Mouse (Mus musculus): Measurements from ENCODE around the gene Hexim1. TPM values are rescaled to one million over a fixed set of nuclear protein-coding genes. Genes with fewer than 3 reads are reported as not detected.

Gene Hexim1
- total RNA-seq (2015) = 10.7 and 13.0 TPM in 2 replicates
- total RNA-seq (2017) = 21.2 and 27.9 TPM in 2 replicates

GRCm38 (mm10) chr11:103116008-103116818 lies at the start of gene Hexim1:
Hexim1 (plus strand) TSS chr11:103116231.
- ATAC-seq (replicated peaks; ENCODE audit: poor library complexity) = peak; percentile 79

GRCm38 (mm10) chr11:103067051-103067361 lies 49.0 kb upstream of the Hexim1 start:
- ATAC-seq (replicated peaks; ENCODE audit: poor library complexity) = no peak

DNA sequence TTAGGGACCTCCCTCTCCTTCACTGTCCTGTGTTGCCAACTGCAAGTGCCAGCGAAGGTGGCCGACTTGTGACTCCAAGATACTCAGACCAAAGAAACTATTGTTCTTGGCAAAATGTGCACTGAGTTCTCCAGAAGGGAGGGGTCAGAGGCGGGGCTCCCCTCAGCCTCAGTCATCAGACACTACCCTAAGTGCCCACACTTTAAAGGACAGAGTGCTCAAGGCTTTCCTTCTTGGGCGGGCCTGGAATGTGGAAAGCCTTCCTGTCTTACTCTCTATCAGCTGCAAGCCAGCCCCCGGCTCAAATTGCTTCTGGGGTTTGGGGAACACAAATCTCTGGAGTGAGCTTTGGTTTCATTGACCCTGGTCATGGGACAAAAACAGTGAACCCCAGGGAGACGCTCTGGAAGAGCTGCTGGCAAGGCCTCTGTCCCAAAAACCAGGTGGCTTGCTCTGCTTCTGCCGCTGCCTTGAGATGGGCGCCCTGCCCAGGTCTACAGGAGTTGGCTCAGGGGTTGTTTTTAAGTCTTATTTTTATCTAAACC lies 48.5 kb upstream of the Hexim1 start:
- ATAC-seq (replicated peaks; ENCODE audit: poor library complexity) = no peak; the same call in 1 of the 2 replicates

DNA sequence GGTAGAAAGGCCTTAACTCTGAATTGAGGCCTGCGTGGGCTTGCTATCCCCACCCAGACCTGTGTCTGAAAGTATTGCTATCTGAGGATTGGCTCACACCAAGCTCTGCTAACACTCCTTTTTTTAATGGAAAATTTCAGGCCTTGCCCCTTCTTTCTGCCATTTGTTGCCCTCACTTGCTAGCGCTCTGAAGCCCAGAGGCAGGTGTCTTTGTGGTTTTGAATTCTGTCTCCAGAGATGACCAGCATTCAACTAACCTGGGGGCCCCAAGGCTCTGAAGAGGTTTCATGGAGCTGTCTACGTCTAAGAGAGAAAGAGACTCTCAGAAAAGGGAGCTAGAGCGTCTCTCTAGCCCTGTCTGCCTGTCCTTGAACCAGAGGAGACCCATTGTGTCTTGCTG lies 47.8 kb upstream of the Hexim1 start:
- ATAC-seq (replicated peaks; ENCODE audit: poor library complexity) = no peak

- ATAC-seq (replicated peaks; ENCODE audit: poor library complexity) = no peak
Measured at GRCm38 (mm10) chr11:103068884-103069283, 47.1 kb upstream of the Hexim1 start.

- ATAC-seq (replicated peaks; ENCODE audit: poor library complexity) = no peak
Measured at GRCm38 (mm10) chr11:103069731-103070130, 46.3 kb upstream of the Hexim1 start.

DNA sequence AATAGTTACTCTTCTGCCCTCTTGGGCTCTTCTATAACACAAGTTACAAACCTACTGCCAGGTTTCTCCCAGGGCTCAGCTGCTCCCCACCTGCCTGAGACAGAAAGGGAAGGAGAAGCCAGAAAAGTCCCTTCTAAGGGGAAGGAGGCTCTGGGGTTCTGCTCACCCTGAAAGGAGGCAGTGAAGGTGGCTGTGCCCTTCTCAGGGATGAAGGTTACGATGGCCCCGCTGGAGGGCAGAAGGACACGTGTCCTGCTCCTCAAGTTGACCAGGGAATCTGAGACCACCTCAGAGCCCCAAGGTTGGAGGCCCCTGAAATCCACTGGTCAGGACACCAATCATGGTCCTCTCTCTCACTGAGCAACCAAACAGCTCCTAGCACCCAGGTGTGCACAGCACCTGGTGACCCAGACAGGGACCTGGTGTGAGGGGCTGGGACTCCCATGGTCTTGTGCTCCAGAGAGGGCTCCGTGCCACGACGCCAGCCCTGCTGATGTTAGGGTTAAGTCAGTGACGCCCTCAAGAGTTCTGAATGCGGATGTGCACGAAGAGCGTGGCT lies 45.6 kb upstream of the Hexim1 start:
- no peak for ATAC-seq (replicated peaks; ENCODE audit: poor library complexity)

- ATAC-seq (replicated peaks; ENCODE audit: poor library complexity) = no peak
Measured at GRCm38 (mm10) chr11:103073671-103074070, 42.4 kb upstream of the Hexim1 start.

DNA sequence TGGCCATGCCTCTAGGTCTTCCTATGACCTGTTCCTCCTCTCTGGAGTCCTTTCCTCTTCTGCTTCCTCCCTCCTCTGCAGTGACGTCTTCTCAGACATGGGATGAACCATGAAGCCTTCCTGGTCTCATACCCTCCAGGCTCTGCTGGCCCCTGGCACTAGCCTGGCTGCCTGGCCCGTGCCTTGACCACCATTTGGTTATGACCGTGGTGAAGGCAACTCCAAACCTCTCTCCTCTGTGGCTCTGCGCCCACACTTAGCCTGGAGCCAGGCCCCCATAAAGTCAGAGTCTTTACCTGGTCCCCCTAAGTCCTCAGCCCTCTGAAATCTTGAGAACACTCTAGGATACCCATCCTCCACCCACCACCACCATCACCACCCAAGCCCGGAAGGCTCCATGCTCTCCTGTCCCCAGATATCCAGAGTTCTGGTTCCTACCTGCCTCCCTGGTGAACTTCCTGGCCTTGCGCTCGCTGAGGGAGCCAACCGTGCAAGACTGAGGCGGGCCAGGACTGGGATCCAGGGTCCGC lies 41.8 kb upstream of the Hexim1 start:
- ATAC-seq (replicated peaks; ENCODE audit: poor library complexity) = no peak

DNA sequence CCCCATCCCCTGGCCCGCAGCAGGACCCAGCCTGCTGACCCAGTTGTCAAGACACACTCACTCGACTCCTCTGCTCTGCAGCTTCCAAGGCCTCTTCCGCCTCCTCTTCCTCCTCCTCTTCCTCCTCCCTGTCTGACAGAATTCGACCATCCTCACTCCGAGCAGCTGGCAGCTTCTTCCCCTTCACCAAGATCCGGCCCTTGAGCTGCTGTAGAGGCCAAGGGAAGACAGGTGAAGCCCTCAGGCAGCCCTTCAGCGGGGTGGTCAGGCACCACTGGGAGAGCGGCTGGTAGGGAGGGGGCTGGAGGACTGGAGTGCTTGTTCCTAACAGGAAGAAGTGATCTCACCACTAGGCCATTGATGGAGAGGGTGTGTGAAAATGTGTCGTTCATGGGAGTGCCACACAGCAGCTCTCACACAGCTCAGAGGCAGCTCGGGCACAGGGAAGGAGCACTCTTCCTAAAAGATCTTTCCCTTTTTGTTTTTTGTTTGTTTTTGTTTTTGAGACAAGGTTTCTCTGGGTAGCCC lies 41.2 kb upstream of the Hexim1 start:
- no peak for ATAC-seq (replicated peaks; ENCODE audit: poor library complexity)

DNA sequence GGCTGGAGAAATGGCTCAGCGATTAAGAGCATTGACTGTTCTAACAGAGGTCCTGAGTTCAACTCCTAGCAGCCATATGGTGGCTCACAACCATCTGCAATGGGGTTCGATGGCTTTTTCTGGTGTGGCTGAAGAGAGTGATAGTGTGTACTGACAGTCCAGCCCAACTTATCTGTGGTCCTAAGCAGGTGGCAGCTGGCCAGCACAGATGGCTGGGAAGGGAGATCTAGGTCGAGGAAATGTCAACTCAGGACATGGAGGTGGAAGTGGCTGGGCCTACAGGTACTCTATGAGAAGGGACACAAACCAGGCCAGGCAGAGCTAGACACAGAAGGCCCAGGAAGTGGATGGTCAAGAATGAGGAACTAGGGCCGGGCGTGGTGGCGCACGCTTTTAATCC lies 40.0 kb upstream of the Hexim1 start:
- ATAC-seq (replicated peaks; ENCODE audit: poor library complexity) = peak; percentile 60

GRCm38 (mm10) chr11:103076581-103076980 lies 39.5 kb upstream of the Hexim1 start:
- no peak for ATAC-seq (replicated peaks; ENCODE audit: poor library complexity)

GRCm38 (mm10) chr11:103078131-103078530 lies 37.9 kb upstream of the Hexim1 start:
- ATAC-seq (replicated peaks; ENCODE audit: poor library complexity) = no peak

GRCm38 (mm10) chr11:103080323-103081091 lies 35.5 kb upstream of the Hexim1 start:
- peak; percentile 51 for ATAC-seq (replicated peaks; ENCODE audit: poor library complexity)

DNA sequence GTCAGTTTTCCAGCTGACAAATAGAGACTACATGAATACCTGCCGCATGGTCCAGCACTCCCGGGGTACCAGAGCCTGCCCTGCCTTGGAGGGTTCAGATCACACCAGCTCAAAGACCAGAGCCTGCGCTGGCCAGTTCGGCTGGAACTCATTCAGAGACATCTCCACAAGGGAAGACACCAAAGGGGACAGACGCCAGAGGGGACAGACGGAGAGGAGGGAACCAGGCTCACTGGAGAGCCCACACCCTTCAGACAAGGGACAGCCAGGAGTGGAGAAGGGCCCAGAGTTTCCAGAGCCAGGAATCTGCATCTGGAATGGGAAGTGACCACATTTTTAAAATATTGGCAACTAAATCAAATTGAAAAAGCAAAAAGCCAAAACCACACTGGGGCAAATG lies 34.4 kb upstream of the Hexim1 start:
- no peak for ATAC-seq (replicated peaks; ENCODE audit: poor library complexity)

DNA sequence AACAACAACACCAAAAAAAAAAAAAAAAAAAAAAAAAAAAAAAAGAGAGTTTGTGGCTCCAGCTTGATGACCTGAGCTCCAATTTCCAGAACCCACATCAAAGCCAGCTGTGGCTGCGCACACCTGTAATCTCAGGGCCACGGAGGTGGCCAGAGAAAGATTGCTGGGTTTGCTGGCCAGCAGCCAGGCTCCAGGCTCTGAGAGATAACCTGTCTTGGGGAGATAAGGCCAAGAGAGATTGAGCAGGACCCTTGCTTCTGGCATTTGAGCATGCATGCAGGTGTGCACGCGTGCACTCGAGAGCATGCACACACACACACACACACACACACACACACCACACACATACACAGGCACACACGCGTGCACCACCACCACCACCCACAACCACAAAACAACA lies 22.7 kb upstream of the Hexim1 start:
- ATAC-seq (replicated peaks; ENCODE audit: poor library complexity) = peak; percentile 27; the same call in 1 of the 2 replicates

GRCm38 (mm10) chr11:103093862-103094833 lies 21.9 kb upstream of the Hexim1 start:
- peak; percentile 47; the same call in 1 of the 2 replicates for ATAC-seq (replicated peaks; ENCODE audit: poor library complexity)

GRCm38 (mm10) chr11:103095107-103095670 lies 20.8 kb upstream of the Hexim1 start:
- no peak for ATAC-seq (replicated peaks; ENCODE audit: poor library complexity)

DNA sequence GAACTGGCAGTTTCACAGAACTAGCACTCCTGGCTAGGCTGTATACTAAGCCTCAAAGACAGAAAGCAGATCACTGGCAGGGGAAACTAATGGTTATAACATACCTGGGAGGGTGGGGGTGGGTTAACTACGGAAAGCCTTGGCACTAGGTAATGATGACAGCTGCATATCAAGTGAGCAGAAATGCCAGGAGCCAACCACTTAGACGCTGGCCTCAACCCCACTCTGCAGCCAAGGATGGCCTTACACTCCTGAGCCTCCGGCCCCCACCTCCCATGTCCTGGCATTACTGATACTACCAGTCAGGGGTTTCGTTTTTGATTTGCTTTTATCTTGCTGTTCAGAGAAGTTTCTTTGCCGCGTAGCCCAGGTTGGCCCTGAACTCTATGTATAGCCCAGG lies 20.2 kb upstream of the Hexim1 start:
- ATAC-seq (replicated peaks; ENCODE audit: poor library complexity) = no peak

Data from megakaryocyte progenitor cell, adult 5-6 weeks (primary cell).